Mouse (Mus musculus) limb, embryonic 11.5 days (tissue): ENCODE results near the gene Trim30c. TPM values are rescaled to one million over a fixed set of nuclear protein-coding genes. Genes with fewer than 3 reads are reported as not detected.

Source experiments
- ATAC-seq: fragments of 200-750 bp; cut with Nextera tagmentation; 2 replicates; pipeline ENCODE4 v1.8.0; 2017; ENCODE audit warnings: low read depth; ENCODE audit not compliant: insufficient number of reproducible peaks, low FRiP score, low TSS enrichment
- DNase-seq: peaks from one replicate; pipeline ENCODE4 v3.0.0-alpha.2; 2015; ENCODE audit warnings: low spot score
- H3K27ac ChIP-seq: fragments of 300-500 bp; sonication (generic); replicated peaks from 2 replicates; pipeline ENCODE4 v1.5.1; 2014; ENCODE audit warnings: low read depth, mild to moderate bottlenecking, low read length
- H3K27me3 ChIP-seq: fragments of 300-500 bp; sonication (generic); 2 replicates; pipeline ENCODE4 v1.6.1; 2014; ENCODE audit warnings: mild to moderate bottlenecking, low read length, mixed read lengths; ENCODE audit not compliant: control insufficient read depth, insufficient read depth
- H3K36me3 ChIP-seq: fragments of 300-500 bp; sonication (generic); 2 replicates; pipeline ENCODE4 v1.6.1; 2014; ENCODE audit warnings: mild to moderate bottlenecking, low read length, moderate library complexity, mixed read lengths; ENCODE audit not compliant: control insufficient read depth, insufficient read depth
- H3K4me1 ChIP-seq: fragments of 300-500 bp; sonication (generic); 2 replicates; pipeline ENCODE4 v1.6.1; 2014; ENCODE audit warnings: low read length, mixed read lengths; ENCODE audit not compliant: control insufficient read depth, insufficient read depth
- H3K4me2 ChIP-seq: fragments of 300-500 bp; sonication (generic); 2 replicates; pipeline ENCODE4 v1.6.1; 2014; ENCODE audit warnings: low read depth, mild to moderate bottlenecking, moderate library complexity; ENCODE audit not compliant: severe bottlenecking
- H3K4me3 ChIP-seq: fragments of 300-500 bp; sonication (generic); 2 replicates; pipeline ENCODE4 v1.5.1; 2014; ENCODE audit warnings: low read depth, low read length
- H3K9ac ChIP-seq: fragments of 300-500 bp; sonication (generic); 2 replicates; pipeline ENCODE4 v1.6.1; 2014; ENCODE audit warnings: mild to moderate bottlenecking, low read length
- H3K9me3 ChIP-seq: fragments of 300-500 bp; sonication (generic); 2 replicates; pipeline ENCODE4 v1.6.1; 2016; ENCODE audit warnings: low read length; ENCODE audit not compliant: control insufficient read depth
- WGBS: fragments of 180-500 bp; shearing (Covaris S2); extraction: QIAGEN DNeasy Blood & Tissue Kit; methylation state at CpG from one replicate; pipeline ENCODE4 v1.1.7; 2014; 5-methylcytosine and 5-hydroxymethylcytosine counted together
- polyA plus RNA-seq: library from polyadenylated mRNA; unstranded; fragments of >200 nt; fragmentation: Nextera tagmentation; extraction: Ambion mirVana; gene quantifications from 2 replicates; pipeline ENCODE4 v1.2.1, GENCODE M21; 2014

Gene Trim30c
- polyA plus RNA-seq, result not detected in 2 replicates

- Histone ChIP-seq H3K4me2 (no peak within 1 kb of the TSS), H3K9me3 (no peaks in the 10 kb centered on the region), H3K4me1 (no peaks in the 10 kb centered on the region), H3K27ac (no peak within 1 kb of the TSS), H3K27me3 (no peaks in the 10 kb centered on the region), H3K4me3 (no peak within 1 kb of the TSS), H3K36me3 (no peaks in the 10 kb centered on the region), H3K9ac (no peak within 1 kb of the TSS)
- ATAC-seq (no peak), DNase-seq (no peak)
- 93% methylated on average over 1 of the region's 1 CpGs for WGBS
Measured at GRCm38 (mm10) chr7:104400698-104401097, at the start of gene Trim30c. Gene Trim30c (minus strand): TSS chr7:104400837.

DNA sequence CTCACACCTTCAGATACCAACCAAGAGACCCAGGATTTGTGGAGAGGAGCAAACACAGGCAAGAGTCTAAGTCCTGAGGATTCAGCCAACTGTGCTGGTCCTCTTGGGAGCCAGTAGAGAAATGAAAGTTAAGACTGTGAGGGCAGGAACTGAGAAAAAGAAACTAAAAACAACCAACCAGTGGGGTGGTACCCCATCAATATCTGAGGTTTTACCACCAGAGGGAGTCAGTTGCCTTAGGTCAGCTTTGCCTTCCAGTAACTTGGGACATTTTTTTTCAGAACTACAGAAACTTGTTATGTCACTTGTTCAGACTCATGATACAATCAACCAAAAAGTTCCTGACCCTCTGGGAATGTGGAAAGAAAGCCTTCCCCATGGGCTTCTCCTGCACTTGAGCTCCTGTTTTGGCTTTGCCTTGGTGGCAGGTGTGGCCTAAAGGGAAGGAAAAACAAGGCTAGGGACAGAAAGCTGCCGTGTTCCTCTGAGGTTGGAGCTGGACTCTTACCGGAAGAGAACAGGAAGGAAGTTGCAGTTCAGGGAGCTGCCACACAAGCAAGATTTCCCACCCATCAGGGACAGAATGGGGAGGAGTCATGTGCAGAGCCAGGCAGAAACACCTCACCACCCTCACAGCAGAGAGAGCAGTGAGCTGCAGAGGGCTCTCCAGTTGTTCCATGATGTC is 45.5 kb upstream of the Trim30c start:
- no peak for ATAC-seq
- Histone ChIP-seq H3K4me2 (no peak overlapping the region), H3K27me3 (no peaks in the 10 kb centered on the region), H3K4me3 (no peak overlapping the region), H3K4me1 (no peaks in the 10 kb centered on the region), H3K9ac (no peak overlapping the region), H3K9me3 (no peaks in the 10 kb centered on the region), H3K27ac (no peak overlapping the region), H3K36me3 (no peaks in the 10 kb centered on the region)
- DNase-seq, result no peak
- 64% methylated on average over 2 of the region's 2 CpGs for WGBS

DNA sequence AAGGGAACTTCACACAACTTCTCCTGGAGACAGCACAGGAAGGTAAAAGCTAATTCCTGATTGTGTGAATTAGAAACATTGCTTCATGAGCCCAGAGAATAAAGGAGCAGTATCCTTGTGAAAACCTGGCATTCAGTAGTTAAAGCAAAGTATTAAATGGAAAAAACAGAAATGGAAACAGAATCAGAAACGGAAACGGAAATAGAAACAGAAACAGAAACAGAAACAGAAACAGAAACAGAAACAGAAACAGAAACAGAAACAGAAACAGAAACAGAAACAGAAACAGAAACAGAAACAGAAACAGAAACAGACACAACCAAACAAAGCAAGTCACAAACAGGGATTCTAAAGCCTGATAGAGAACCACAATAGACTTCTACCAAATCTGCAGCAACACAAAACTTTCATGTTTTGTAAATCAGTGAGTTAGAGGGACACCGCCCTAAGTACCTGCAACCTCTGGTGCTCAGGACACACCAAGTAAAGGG is 3.9 kb upstream of the Trim30c start:
- WGBS, result 93% methylated on average over 3 of the region's 3 CpGs
- no peak for ATAC-seq
- H3K27ac ChIP-seq, result no peak overlapping the region
- no peaks in the 10 kb centered on the region for H3K4me1 ChIP-seq
- no peaks in the 10 kb centered on the region for H3K27me3 ChIP-seq
- no peak overlapping the region for H3K4me2 ChIP-seq
- H3K4me3 ChIP-seq, result no peak overlapping the region
- no peak for DNase-seq
- no peak overlapping the region for H3K9ac ChIP-seq
- no peaks in the 10 kb centered on the region for H3K36me3 ChIP-seq
- H3K9me3 ChIP-seq, result no peaks in the 10 kb centered on the region

DNA sequence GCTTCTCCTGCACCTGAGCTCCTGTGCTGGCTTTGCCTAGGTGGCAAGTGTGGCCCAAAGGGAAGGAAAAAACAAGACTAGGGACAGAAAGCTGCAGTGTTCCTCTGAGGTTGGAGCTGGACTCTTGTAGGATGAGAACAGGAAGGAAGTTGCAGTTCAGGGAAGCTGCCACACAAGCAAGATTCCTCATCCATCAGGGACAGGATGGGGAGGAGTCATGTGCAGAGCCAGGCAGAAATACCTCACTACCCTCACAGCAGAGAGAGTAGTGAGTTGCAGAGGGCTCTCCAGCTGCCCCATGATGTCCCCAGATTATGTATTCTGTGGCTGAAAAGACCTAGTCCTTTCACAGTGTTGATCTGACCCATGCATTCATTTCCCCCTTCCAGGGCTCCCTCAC is 503 bp upstream of the Trim30c start:
- Histone ChIP-seq H3K4me1 (no peaks in the 10 kb centered on the region), H3K9me3 (no peaks in the 10 kb centered on the region), H3K4me2 (no peak overlapping the region), H3K27ac (no peak overlapping the region), H3K36me3 (no peaks in the 10 kb centered on the region), H3K4me3 (no peak overlapping the region), H3K27me3 (no peaks in the 10 kb centered on the region), H3K9ac (no peak overlapping the region)
- DNase-seq (no peak), ATAC-seq (no peak)

GRCm38 (mm10) chr7:104398492-104398891 is 2.1 kb downstream of the Trim30c start:
- no peak overlapping the region for H3K9ac ChIP-seq
- no peaks in the 10 kb centered on the region for H3K27me3 ChIP-seq
- H3K27ac ChIP-seq, result no peak overlapping the region
- H3K36me3 ChIP-seq, result no peaks in the 10 kb centered on the region
- H3K9me3 ChIP-seq, result no peaks in the 10 kb centered on the region
- no peak overlapping the region for H3K4me2 ChIP-seq
- H3K4me1 ChIP-seq, result no peaks in the 10 kb centered on the region
- 68% methylated on average over 1 of the region's 1 CpGs for WGBS
- no peak overlapping the region for H3K4me3 ChIP-seq
- DNase-seq (no peak), ATAC-seq (no peak)

GRCm38 (mm10) chr7:104369736-104370414 is 30.8 kb downstream of the Trim30c start, which contains the start of gene Trim30b:
Gene Trim30b (minus strand): TSS chr7:104369884.
- H3K27me3 ChIP-seq, result no peaks in the 10 kb centered on the region
- DNase-seq (no peak), ATAC-seq (no peak)
- no peak within 1 kb of the TSS for H3K4me2 ChIP-seq
- H3K4me3 ChIP-seq, result no peak within 1 kb of the TSS
- no peak within 1 kb of the TSS for H3K27ac ChIP-seq
- H3K9ac ChIP-seq, result no peak within 1 kb of the TSS
- 65% methylated on average over 1 of the region's 1 CpGs for WGBS
- no peaks in the 10 kb centered on the region for H3K36me3 ChIP-seq
- H3K4me1 ChIP-seq, result no peaks in the 10 kb centered on the region
- no peaks in the 10 kb centered on the region for H3K9me3 ChIP-seq

GRCm38 (mm10) chr7:104366339-104366738 is 34.3 kb downstream of the Trim30c start:
- Histone ChIP-seq H3K9ac (no peak overlapping the region), H3K27me3 (no peaks in the 10 kb centered on the region), H3K36me3 (no peaks in the 10 kb centered on the region), H3K27ac (no peak overlapping the region), H3K4me3 (no peak overlapping the region), H3K4me1 (no peaks in the 10 kb centered on the region), H3K9me3 (no peaks in the 10 kb centered on the region), H3K4me2 (no peak overlapping the region)
- no peak for DNase-seq
- no peak for ATAC-seq

GRCm38 (mm10) chr7:104353600-104353967 is 47.1 kb downstream of the Trim30c start:
- Histone ChIP-seq H3K9me3 (no peaks in the 10 kb centered on the region), H3K27ac (no peak overlapping the region)
- no peak for DNase-seq

More at GRCm38 (mm10) chr7:104353600-104353967, 47.1 kb downstream of the Trim30c start:
- Histone ChIP-seq H3K4me1 (no peaks in the 10 kb centered on the region), H3K4me3 (no peak overlapping the region; the same call in 1 of the 2 replicates), H3K9ac (no peak overlapping the region), H3K4me2 (no peak overlapping the region), H3K27me3 (no peaks in the 10 kb centered on the region), H3K36me3 (no peaks in the 10 kb centered on the region)
- ATAC-seq, result 0 out of 2 replicates have a peak, but pooled peaks have one; percentile 7
- 70% methylated on average over 2 of the region's 2 CpGs for WGBS
